ENCODE assay signal across 12 mouse cellular contexts in genomic region chr2:13391018-13391417, GRCm38 (mm10).
DNase-seq lines count a peak whose midpoint lies in the region; ATAC-seq and TF ChIP-seq lines count a peak whose summit lies in the region.
"Had no signal": no experiment of that assay in that cellular context is flagged by ENCODE, and none has a peak within 500 bp of the region (broad histone marks: within the 10 kb centered on the region; RNA-seq: fewer than 3 reads in every experiment).

No protein-coding gene starts in this region.

- no peak for TF ChIP-seq CTCF in small intestine, adult 2 months (IDR thresholded peaks at IDR 0.05; ENCODE audit: extremely low read depth, insufficient read length, insufficient replicate concordance, low read depth, low read length)

- no peak for DNase-seq in heart, embryonic 10.5 days (ENCODE audit: low spot score)
- DNase-seq in heart, postnatal 4 days, result no peak
- no peak for DNase-seq in midbrain, embryonic 10.5 days (ENCODE audit: low spot score)
- DNase-seq in midbrain, embryonic 14.5 days, result no peak
- no peak for DNase-seq in frontal cortex, postnatal 25 days (ENCODE audit: low spot score in 2 of 2)
- no peak for DNase-seq in layer of hippocampus, adult 9-10 months (ENCODE audit: low spot score)
- DNase-seq: right cerebral cortex, postnatal 14 days had no signal

- H3K9ac ChIP-seq in midbrain, embryonic 14.5 days (replicated peaks; ENCODE audit: low read length), result no peak overlapping the region
- H3K9ac ChIP-seq: forebrain, embryonic 13.5 days had no signal

- peaks cover 5% of the 10 kb centered on the region; the same call in 1 of the 2 replicates for H3K4me1 ChIP-seq in heart, embryonic 10.5 days
- H3K4me1 ChIP-seq in midbrain, embryonic 10.5 days, result peaks cover 54% of the 10 kb centered on the region
- H3K4me1 ChIP-seq in midbrain, embryonic 14.5 days (ENCODE audit: control insufficient read depth, insufficient read depth, low read length), result peaks cover 5% of the 10 kb centered on the region; the same call in 1 of the 2 replicates
- no peaks in the 10 kb centered on the region for H3K4me1 ChIP-seq in small intestine, adult 2 months (ENCODE audit: control insufficient read depth, insufficient read depth, insufficient read length, low read length)

- no peak for TF ChIP-seq POLR2A in small intestine, adult 2 months (IDR thresholded peaks at IDR 0.05; ENCODE audit: low read depth, low read length)

- ATAC-seq in midbrain, embryonic 14.5 days (ENCODE audit: low FRiP score, low TSS enrichment), result no peak
- peak; percentile 89 for ATAC-seq in hematopoietic stem cell, adult 5-6 weeks (replicated peaks in 1 of 2; ENCODE audit: insufficient read depth in 1 of 2, low FRiP score in 2 of 2, low TSS enrichment in 1 of 2, low read depth in 1 of 2, poor library complexity in 2 of 2, severe bottlenecking in 2 of 2)
- ATAC-seq: forebrain, embryonic 13.5 days had no signal

- no peaks in the 10 kb centered on the region for H3K9me3 ChIP-seq in heart, embryonic 10.5 days
- H3K9me3 ChIP-seq in midbrain, embryonic 10.5 days (replicated peaks), result no peaks in the 10 kb centered on the region
- no peaks in the 10 kb centered on the region for H3K9me3 ChIP-seq in midbrain, embryonic 14.5 days (ENCODE audit: control insufficient read depth, low read length)
- H3K9me3 ChIP-seq: embryonic facial prominence, embryonic 10.5 days; forebrain, embryonic 13.5 days had no signal

- no peak overlapping the region for H3K4me2 ChIP-seq in midbrain, embryonic 14.5 days (ENCODE audit: low read length)
- H3K4me2 ChIP-seq: forebrain, embryonic 13.5 days had no signal

- no peaks in the 10 kb centered on the region for H3K27me3 ChIP-seq in heart, embryonic 10.5 days (ENCODE audit: insufficient read depth, poor library complexity, severe bottlenecking)
- H3K27me3 ChIP-seq in midbrain, embryonic 10.5 days (ENCODE audit: low read depth, poor library complexity, severe bottlenecking), result no peaks in the 10 kb centered on the region
- H3K27me3 ChIP-seq in midbrain, embryonic 14.5 days (ENCODE audit: control insufficient read depth, insufficient read depth, low read length), result no peaks in the 10 kb centered on the region
- no peaks in the 10 kb centered on the region for H3K27me3 ChIP-seq in small intestine, adult 2 months (ENCODE audit: control insufficient read depth, insufficient read depth, low read length)
- H3K27me3 ChIP-seq: CH12.LX; forebrain, embryonic 13.5 days had no signal

- peak overlapping the region; percentile 74 for H3K27ac ChIP-seq in heart, embryonic 10.5 days
- H3K27ac ChIP-seq in midbrain, embryonic 10.5 days (replicated peaks), result peak overlapping the region; percentile 52; the same call in 1 of the 2 replicates
- no peak overlapping the region for H3K27ac ChIP-seq in midbrain, embryonic 14.5 days (replicated peaks; ENCODE audit: low read depth, low read length)
- peak overlapping the region; percentile 61; the same call in 1 of the 2 replicates for H3K27ac ChIP-seq in small intestine, adult 2 months (ENCODE audit: insufficient read depth, low read depth, low read length)
- H3K27ac ChIP-seq: embryonic facial prominence, embryonic 10.5 days; forebrain, embryonic 13.5 days had no signal

- H3K36me3 ChIP-seq in heart, embryonic 10.5 days, result no peaks in the 10 kb centered on the region
- H3K36me3 ChIP-seq in midbrain, embryonic 10.5 days, result no peaks in the 10 kb centered on the region
- no peaks in the 10 kb centered on the region for H3K36me3 ChIP-seq in midbrain, embryonic 14.5 days (ENCODE audit: control insufficient read depth, insufficient read depth, low read length)
- peaks cover 5% of the 10 kb centered on the region; the same call in 1 of the 2 replicates for H3K36me3 ChIP-seq in small intestine, adult 2 months (ENCODE audit: control insufficient read depth, insufficient read depth, low read length)
- H3K36me3 ChIP-seq: embryonic facial prominence, embryonic 10.5 days had no signal

- 36% methylated on average over 3 of the region's 3 CpGs for WGBS in heart, embryonic 10.5 days
- WGBS in midbrain, embryonic 10.5 days, result 64% methylated on average over 3 of the region's 3 CpGs
- 54% methylated on average over 3 of the region's 3 CpGs for WGBS in midbrain, embryonic 14.5 days
- WGBS in small intestine, adult 2 months, result 16% methylated on average over 3 of the region's 3 CpGs

- no peak overlapping the region for H3K4me3 ChIP-seq in heart, embryonic 10.5 days
- no peak overlapping the region for H3K4me3 ChIP-seq in midbrain, embryonic 10.5 days
- no peak overlapping the region for H3K4me3 ChIP-seq in midbrain, embryonic 14.5 days (replicated peaks; ENCODE audit: low read depth, low read length)
- H3K4me3 ChIP-seq in small intestine, adult 2 months (ENCODE audit: low read depth, low read length), result no peak overlapping the region
- H3K4me3 ChIP-seq: embryonic facial prominence, embryonic 10.5 days; forebrain, embryonic 13.5 days had no signal
